Mouse (Mus musculus) CH12.LX (cell line): ENCODE measurements around the gene Ifrd2. TPM values are rescaled to one million over a fixed set of nuclear protein-coding genes. Genes with fewer than 3 reads are reported as not detected.

Source experiments
- DNase-seq: peaks from one replicate; pipeline ENCODE4 v3.0.0-alpha.2; 2013; ENCODE audit errors: extremely low read depth
- H3K27ac ChIP-seq: 2 replicates; pipeline ENCODE4 v1.5.1; 2012; ENCODE audit warnings: low read depth, mild to moderate bottlenecking, control low read depth, moderate library complexity; ENCODE audit not compliant: insufficient read depth
- H3K27me3 ChIP-seq: replicated peaks from 2 replicates; pipeline ENCODE3; 2012; ENCODE audit warnings: inconsistent platforms
- H3K36me3 ChIP-seq, 2 experiments: replicated peaks in 1 of 2; 2 replicates each; pipeline versions ENCODE3 to v1.6.1; 2012; ENCODE audit warnings: inconsistent platforms in 1 of 2, low read length in 1 of 2, mild to moderate bottlenecking in 1 of 2, mixed read lengths in 1 of 2, moderate library complexity in 1 of 2; ENCODE audit not compliant: control insufficient read depth in 1 of 2, insufficient read depth in 1 of 2
- H3K4me1 ChIP-seq, 2 experiments: 2 replicates each; pipeline ENCODE4 v1.6.1; 2012; ENCODE audit warnings: inconsistent platforms in 1 of 2, moderate library complexity in 1 of 2; ENCODE audit not compliant: insufficient read depth in 2 of 2, control insufficient read depth in 1 of 2
- H3K4me2 ChIP-seq: 2 replicates; pipeline ENCODE4 v1.6.1; 2012; ENCODE audit warnings: low read depth, mild to moderate bottlenecking, control low read depth; ENCODE audit not compliant: poor library complexity, insufficient read depth, severe bottlenecking
- H3K4me3 ChIP-seq, 3 experiments: fragments of 150-350 bp in 1 of 3; sonication (generic) in 1 of 3; replicated peaks in 1 of 3; 2 replicates each; pipeline versions ENCODE3 to v1.5.1; 2011 to 2012; ENCODE audit warnings: low read depth in 2 of 3, low read length in 2 of 3, mild to moderate bottlenecking in 2 of 3, moderate library complexity in 2 of 3, control low read depth in 1 of 3, improper control_type of control experiment in 1 of 3, inconsistent platforms in 1 of 3, mixed read lengths in 1 of 3; ENCODE audit not compliant: poor library complexity in 1 of 3
- H3K79me2 ChIP-seq: replicated peaks from 2 replicates; pipeline ENCODE4 v1.6.1; 2012; ENCODE audit warnings: mild to moderate bottlenecking, moderate library complexity; ENCODE audit not compliant: control insufficient read depth, poor library complexity, insufficient read depth, severe bottlenecking; ENCODE audit errors: extremely low read depth
- H3K9ac ChIP-seq: 2 replicates; pipeline ENCODE4 v1.6.1; 2012; ENCODE audit warnings: low read depth, mild to moderate bottlenecking, control low read depth, moderate library complexity; ENCODE audit not compliant: insufficient read depth
- H3K9me3 ChIP-seq: replicated peaks from 2 replicates; pipeline ENCODE3; 2012; ENCODE audit warnings: low read length, inconsistent platforms, mixed read lengths
- IRF4 ChIP-seq: IDR thresholded peaks from 2 replicates; pipeline ENCODE4 v1.6.1; 2014; ENCODE audit warnings: low read depth, mild to moderate bottlenecking, inconsistent platforms, low read length, improper control_type of control experiment
- KAT2A ChIP-seq: IDR thresholded peaks from 2 replicates; pipeline ENCODE4 v1.6.1; 2012; ENCODE audit warnings: low read length, improper control_type of control experiment, inconsistent platforms; ENCODE audit not compliant: insufficient replicate concordance
- MAZ ChIP-seq: IDR thresholded peaks from 2 replicates; pipeline ENCODE4 v1.6.1; 2012; ENCODE audit warnings: low read depth, mild to moderate bottlenecking, inconsistent platforms, low read length, improper control_type of control experiment, moderate library complexity
- SIN3A ChIP-seq: IDR thresholded peaks from 2 replicates; pipeline ENCODE4 v1.6.1; 2012; ENCODE audit warnings: low read length, improper control_type of control experiment, inconsistent platforms
- UBTF ChIP-seq: IDR thresholded peaks from 2 replicates; pipeline ENCODE4 v1.6.1; 2012; ENCODE audit warnings: low read depth, mild to moderate bottlenecking, inconsistent platforms, low read length, improper control_type of control experiment, moderate library complexity
- USF2 ChIP-seq: conservative IDR thresholded peaks from 2 replicates; pipeline ENCODE4 v1.6.1; 2011; ENCODE audit warnings: low read depth, low read length, improper control_type of control experiment
- ZC3H11A ChIP-seq: IDR thresholded peaks from 2 replicates; pipeline ENCODE4 v1.6.1; 2012; ENCODE audit warnings: low read depth, mild to moderate bottlenecking, inconsistent platforms, low read length, improper control_type of control experiment
- dilution Hi-C: fragments of 300-500 bp; cut with MboI; formaldehyde crosslinking; loops from 2 replicates; pipeline ENCODE4 v1.14.3; 2020; ENCODE audit warnings: low sequenced_read_pairs; ENCODE audit not compliant: extremely low pct_unique_long_range_greater_than_20kb, extremely low pct_ligation_motif_present
- in situ Hi-C: fragments of 300-500 bp; cut with MboI; formaldehyde crosslinking; loops from 3 replicates; pipeline ENCODE4 v1.14.3; 2019; ENCODE audit warnings: low sequenced_read_pairs, low pct_ligation_motif_present, low pct_unique_long_range_greater_than_20kb, mixed read lengths
- polyA plus RNA-seq: library from polyadenylated mRNA; unstranded; fragments of >175 nt; gene quantifications from 2 replicates; pipeline ENCODE4 v1.2.1, GENCODE M21; 2012; ENCODE audit warnings: low read depth; ENCODE audit not compliant: insufficient read length
- total RNA-seq, 2 experiments: library from RNA; depleted of rRNA; stranded (reverse); fragments of 300-350 nt in 1 of 2; fragments of >200 nt in 1 of 2; gene quantifications; 2 replicates each; pipeline ENCODE4 v1.2.3; 2012 to 2014

The Ifrd2 gene
- total and polyA plus RNA-seq, 3 experiments = 62.8 to 143 (median 91.3) TPM

DNA sequence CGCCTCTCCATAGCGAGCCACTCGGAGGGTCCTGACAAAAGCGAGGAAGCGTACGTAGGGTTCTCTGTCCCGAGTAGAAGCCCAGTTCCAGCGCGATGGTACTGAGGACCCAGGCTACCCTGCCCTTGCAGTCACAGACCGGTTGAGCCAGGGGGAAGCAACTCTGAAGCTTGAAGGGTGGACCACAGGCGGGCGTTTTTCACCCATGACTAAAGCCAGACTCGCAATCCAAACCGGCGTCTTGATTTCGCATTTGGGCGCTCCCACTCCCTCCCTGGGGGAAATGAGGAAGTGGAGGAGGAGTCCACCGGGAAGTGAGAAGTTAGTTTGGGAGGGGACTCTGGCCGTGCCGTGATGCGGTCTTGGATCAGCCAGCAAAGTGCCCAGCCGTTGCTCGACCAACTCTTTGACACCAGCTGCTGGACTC is 32.4 kb upstream of the Ifrd2 start:
- no peak for DNase-seq
- Histone ChIP-seq H3K4me1 (peaks cover 10 to 30% of the 10 kb centered on the region in 2 experiments), H3K4me3 (peak overlapping the region; percentile 69 to 91 (median 83)), H3K27me3 (no peaks in the 10 kb centered on the region), H3K27ac (peak overlapping the region; percentile 82), H3K79me2 (peaks cover 29% of the 10 kb centered on the region), H3K9me3 (no peaks in the 10 kb centered on the region), H3K4me2 (peak overlapping the region; percentile 90; the same call in 1 of the 2 replicates), H3K9ac (peak overlapping the region; percentile 77)
- in situ Hi-C loops (no loop called here), dilution Hi-C loops (no loop called here)
- no peak for TF ChIP-seq UBTF
- no peak for TF ChIP-seq IRF4
- TF ChIP-seq MAZ = no peak
- 0 out of 2 replicates have a peak, but pooled peaks have one; percentile 8 for TF ChIP-seq SIN3A
- TF ChIP-seq, all 38 proteins: peak for 1
- peaks cover 32 to 53% of the 10 kb centered on the region in 2 experiments for H3K36me3 ChIP-seq

DNA sequence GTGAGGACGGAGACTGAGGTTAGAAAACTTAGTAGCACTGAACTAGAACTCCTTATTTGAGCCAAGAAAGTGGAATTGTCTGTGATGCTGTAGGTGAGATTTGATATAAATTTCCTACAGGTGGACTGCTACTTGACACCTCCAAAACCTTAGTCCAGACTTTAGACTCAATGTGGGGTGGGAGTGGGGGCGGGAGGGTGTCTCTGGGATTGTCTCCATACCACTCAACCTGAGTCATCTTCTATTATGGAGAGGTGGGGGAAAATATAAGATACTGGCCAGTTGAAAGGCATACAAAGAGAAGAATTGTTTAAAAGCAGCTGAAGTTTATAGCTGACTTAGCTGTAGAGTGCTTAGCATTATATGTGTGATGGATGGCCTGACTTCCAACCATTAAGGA is 31.7 kb upstream of the Ifrd2 start:
- Histone ChIP-seq H3K79me2 (peaks cover 29% of the 10 kb centered on the region), H3K27ac (no peak overlapping the region), H3K4me3 (peak overlapping the region; percentile 69 to 91 (median 83)), H3K36me3 (peaks cover 32 to 58% of the 10 kb centered on the region in 2 experiments), H3K27me3 (no peaks in the 10 kb centered on the region), H3K9me3 (no peaks in the 10 kb centered on the region), H3K4me1 (peaks cover 10 to 27% of the 10 kb centered on the region in 2 experiments), H3K4me2 (peak overlapping the region; percentile 90), H3K9ac (peak overlapping the region; percentile 77)
- dilution Hi-C loops = no loop called here
- no peak for TF ChIP-seq ZC3H11A
- no peak for DNase-seq
- in situ Hi-C loops = no loop called here

DNA sequence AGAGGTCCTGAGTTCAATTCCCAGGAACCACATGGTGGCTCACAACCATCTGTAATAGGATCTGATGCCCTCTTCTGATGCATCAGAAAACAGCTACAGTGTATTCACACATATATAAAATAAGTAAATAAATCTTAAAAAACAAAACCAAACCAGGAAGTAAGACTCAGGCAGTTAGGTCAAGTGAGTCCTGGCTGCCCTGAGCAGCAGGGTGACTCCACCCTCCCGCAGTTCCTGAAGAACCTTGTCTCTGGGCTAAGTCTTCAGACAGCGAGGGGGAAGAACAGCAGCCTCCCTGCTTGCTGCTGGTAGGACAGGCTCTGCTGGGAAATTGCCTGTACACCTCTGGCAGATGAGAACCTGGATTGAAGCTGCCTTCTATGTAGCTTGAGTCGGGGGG is 31.1 kb upstream of the Ifrd2 start:
- peak overlapping the region; percentile 90 for H3K4me2 ChIP-seq
- H3K9ac ChIP-seq = peak overlapping the region; percentile 77; the same call in 1 of the 2 replicates
- no peaks in the 10 kb centered on the region for H3K27me3 ChIP-seq
- dilution Hi-C loops = no loop called here
- peaks cover 29% of the 10 kb centered on the region for H3K79me2 ChIP-seq
- no peak for TF ChIP-seq KAT2A
- no peak for TF ChIP-seq USF2
- TF ChIP-seq, all 38 proteins: peak for 0
- Histone ChIP-seq H3K4me3 (peak overlapping the region in 1 of 3 experiments; percentile 91), H3K4me1 (peaks cover 10 to 22% of the 10 kb centered on the region in 2 experiments), H3K36me3 (peaks cover 36 to 58% of the 10 kb centered on the region in 2 experiments), H3K9me3 (no peaks in the 10 kb centered on the region), H3K27ac (no peak overlapping the region)
- in situ Hi-C loops = no loop called here
- no peak for DNase-seq
